Mouse (Mus musculus): ENCODE measurements around the gene Eif5a.
"Not testable (repeated sequence)": the region's sequence is repeated elsewhere in the genome, so short reads cannot be mapped to it uniquely, and the experiment has no call there.

DNA sequence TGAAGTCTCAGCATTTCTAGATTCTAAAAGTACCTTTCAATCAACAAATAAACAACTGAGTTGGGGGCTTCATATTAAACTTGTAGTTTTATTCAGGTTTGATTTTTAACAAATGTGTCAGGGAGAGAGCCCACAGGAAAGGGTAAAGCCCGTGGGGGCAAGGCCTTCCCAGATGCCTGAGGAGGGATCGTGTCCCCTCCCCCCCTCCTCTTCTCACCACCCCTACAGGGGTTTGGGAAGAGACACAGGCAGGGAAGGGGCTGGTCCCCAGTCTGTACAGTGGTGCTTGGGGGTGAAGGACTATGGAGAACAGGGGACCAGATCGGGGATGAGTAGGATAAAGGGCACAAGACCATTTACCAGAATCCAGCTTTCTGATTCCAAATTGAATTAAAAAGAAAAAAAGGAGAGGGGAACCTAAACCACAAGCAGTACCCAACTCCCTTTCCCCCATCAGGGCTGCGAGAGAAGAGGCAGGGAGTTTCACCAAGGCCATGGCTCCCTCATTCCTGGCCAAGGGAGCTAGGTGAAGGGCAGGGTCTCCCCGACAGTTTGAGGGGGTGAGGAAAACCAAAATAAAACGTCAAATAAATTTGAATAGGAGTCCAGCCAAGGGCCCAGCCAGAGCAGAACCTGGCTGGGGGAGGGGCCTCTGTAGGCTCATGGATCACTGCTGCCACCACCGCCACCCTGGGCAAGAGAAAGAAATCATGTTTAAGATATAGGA lies 4.9 kb downstream of the Eif5a start:
- not testable (repeated sequence) for TF ChIP-seq POLR2A (IDR thresholded peaks at IDR 0.05; ENCODE audit: borderline replicate concordance, insufficient read depth, low read length); CTCF (IDR thresholded peaks at IDR 0.05; ENCODE audit: borderline replicate concordance, insufficient read depth, low read depth, low read length)

Measured in cerebellum, adult 2 months (tissue).